Mouse (Mus musculus): ENCODE results near the gene Tmem132d.

- TF ChIP-seq CTCF (IDR thresholded peaks at IDR 0.05; ENCODE audit: control insufficient read depth, insufficient read depth, insufficient read length) = no peak
- TF ChIP-seq MAX (IDR thresholded peaks at IDR 0.05) = no peak
- no peak for TF ChIP-seq USF1 (IDR thresholded peaks at IDR 0.05; ENCODE audit: low read depth)
- TF ChIP-seq CEBPB (IDR thresholded peaks at IDR 0.05; ENCODE audit: low read depth) = no peak
- TF ChIP-seq MYOG (IDR thresholded peaks at IDR 0.05; ENCODE audit: control insufficient read depth, extremely low read depth, insufficient read length) = no peak
- no peak for TF ChIP-seq FOSL1 (IDR thresholded peaks at IDR 0.05; ENCODE audit: insufficient read depth, low read length, poor library complexity, severe bottlenecking)
- no peak for TF ChIP-seq MYOD1 (IDR thresholded peaks at IDR 0.05; ENCODE audit: control insufficient read depth, insufficient read length, low read depth)
These were observed 7.0 kb upstream of the Tmem132d start for GRCm38 (mm10) chr5:128439828-128440227.
